Mouse (Mus musculus) stomach, postnatal 0 days (tissue): ENCODE measurements at regions not wholly inside any gene's neighbourhood (a gene's known extent, or its start where the extent isn't known, plus 50 kb on each side); places are given as distances from the start of the nearest gene placed in this dataset.

ENCODE experiments used
- CTCF ChIP-seq: IDR thresholded peaks from 2 replicates; pipeline ENCODE4 v1.5.1; 2016; ENCODE audit warnings: antibody characterized with exemption, low read depth, mild to moderate bottlenecking, moderate library complexity
- EP300 ChIP-seq: optimal IDR thresholded peaks from 2 replicates; pipeline ENCODE3; 2016; ENCODE audit warnings: antibody characterized with exemption

GRCm38 (mm10) chr15:67262269-67262668 lies 761.6 kb upstream of the Lrrc6 start:
- no peak for TF ChIP-seq EP300
- TF ChIP-seq CTCF = no peak
